ENCODE assay signal across 9 mouse cellular contexts in genomic region chr7:117380418-117381187, GRCm38 (mm10). TPM values are rescaled to one million over a fixed set of nuclear protein-coding genes. Genes with fewer than 3 reads are reported as not detected.
DNase-seq lines count a peak whose midpoint lies in the region; ATAC-seq and TF ChIP-seq lines count a peak whose summit lies in the region.
"Had no signal": no experiment of that assay in that cellular context is flagged by ENCODE, and none has a peak within 500 bp of the region (broad histone marks: within the 10 kb centered on the region; RNA-seq: fewer than 3 reads in every experiment).

Xylt1 (plus strand) TSS chr7:117380979.

- peak within 1 kb of the TSS; percentile 84 for H3K4me2 ChIP-seq in limb, embryonic 12.5 days
- H3K4me2 ChIP-seq in midbrain, embryonic 13.5 days (replicated peaks) = peak within 1 kb of the TSS; percentile 86

- H3K27me3 ChIP-seq in limb, embryonic 12.5 days = peaks cover 24% of the 10 kb centered on the region
- peaks cover 40% of the 10 kb centered on the region for H3K27me3 ChIP-seq in midbrain, embryonic 13.5 days
- H3K27me3 ChIP-seq in small intestine, adult 2 months (ENCODE audit: control insufficient read depth, insufficient read depth, low read length) = no peaks in the 10 kb centered on the region

- peak; percentile 95 for DNase-seq in adrenal gland, adult 2 months
- DNase-seq in embryo, embryonic 11.5 days (ENCODE audit: low read depth, low spot score) = peak; percentile 57
- DNase-seq in heart, adult 11 months = peak; percentile 99
- peak; percentile 80 for DNase-seq in kidney, adult 11 months
- no peak for DNase-seq in c-Kit-positive CD71-positive TER-119-positive erythroid progenitor cells, embryonic 14.5 days (ENCODE audit: low spot score)

- no peak for TF ChIP-seq CTCF in small intestine, adult 2 months (IDR thresholded peaks at IDR 0.05; ENCODE audit: extremely low read depth, insufficient read length, insufficient replicate concordance, low read depth, low read length)

- peak within 1 kb of the TSS; percentile 84 for H3K27ac ChIP-seq in limb, embryonic 12.5 days
- H3K27ac ChIP-seq in midbrain, embryonic 13.5 days = peak within 1 kb of the TSS; percentile 86
- H3K27ac ChIP-seq in small intestine, adult 2 months (ENCODE audit: insufficient read depth, low read depth, low read length) = no peak within 1 kb of the TSS; the same call in 1 of the 2 replicates

- WGBS in limb, embryonic 12.5 days = under 1% methylated on average over 58 of the region's 69 CpGs
- WGBS in midbrain, embryonic 13.5 days = under 1% methylated on average over 62 of the region's 69 CpGs
- WGBS in small intestine, adult 2 months = 1% methylated on average over 66 of the region's 69 CpGs

- peaks cover 18% of the 10 kb centered on the region for H3K4me1 ChIP-seq in limb, embryonic 12.5 days (replicated peaks)
- H3K4me1 ChIP-seq in midbrain, embryonic 13.5 days (replicated peaks) = peaks cover 29% of the 10 kb centered on the region
- H3K4me1 ChIP-seq in small intestine, adult 2 months (ENCODE audit: control insufficient read depth, insufficient read depth, insufficient read length, low read length) = peaks cover 8% of the 10 kb centered on the region; the same call in 1 of the 2 replicates

- peak within 1 kb of the TSS; percentile 82 for H3K4me3 ChIP-seq in limb, embryonic 12.5 days (replicated peaks)
- peak within 1 kb of the TSS; percentile 85 for H3K4me3 ChIP-seq in midbrain, embryonic 13.5 days (replicated peaks)
- peak within 1 kb of the TSS; percentile 88 for H3K4me3 ChIP-seq in small intestine, adult 2 months (ENCODE audit: low read depth, low read length)
- H3K4me3 ChIP-seq: myocyte had no signal

- H3K9ac ChIP-seq in limb, embryonic 12.5 days (replicated peaks) = peak within 1 kb of the TSS; percentile 85
- peak within 1 kb of the TSS; percentile 89 for H3K9ac ChIP-seq in midbrain, embryonic 13.5 days (replicated peaks)

- 0 out of 2 replicates have a peak, but pooled peaks have one; percentile 38 for TF ChIP-seq POLR2A in small intestine, adult 2 months (IDR thresholded peaks at IDR 0.05; ENCODE audit: low read depth, low read length)

- H3K36me3 ChIP-seq in limb, embryonic 12.5 days = no peaks in the 10 kb centered on the region
- H3K36me3 ChIP-seq in midbrain, embryonic 13.5 days = no peaks in the 10 kb centered on the region
- H3K36me3 ChIP-seq in small intestine, adult 2 months (ENCODE audit: control insufficient read depth, insufficient read depth, low read length) = no peaks in the 10 kb centered on the region

- H3K9me3 ChIP-seq in limb, embryonic 12.5 days = no peaks in the 10 kb centered on the region
- no peaks in the 10 kb centered on the region for H3K9me3 ChIP-seq in midbrain, embryonic 13.5 days

- peak; percentile 74 for ATAC-seq in limb, embryonic 12.5 days (ENCODE audit: insufficient number of reproducible peaks, insufficient read depth, low FRiP score, low TSS enrichment, low read depth)
- peak; percentile 83 for ATAC-seq in midbrain, embryonic 13.5 days

RNA-seq across cellular contexts. Expression of gene Xylt1, which starts in this region (rescaled TPM):
- total RNA-seq in adrenal gland, adult 2 months (2021) = 1 to 10 TPM; 6.3 to 8.2 TPM
- polyA plus RNA-seq in adrenal gland, adult 2 months (2012; rRNA removed) = 1.4 and 2.0 TPM in 2 replicates
- polyA plus RNA-seq in limb, embryonic 12.5 days (2016; fragmentation: Nextera tagmentation; extraction: Ambion mirVana) = 1.8 and 2.4 TPM in 2 replicates
- polyA plus RNA-seq in midbrain, embryonic 13.5 days (2015; fragmentation: Nextera tagmentation; extraction: Ambion mirVana) = 1.2 and 1.7 TPM in 2 replicates
- polyA plus RNA-seq in small intestine, adult 2 months (2012; rRNA removed) = 1.9 and 2.9 TPM in 2 replicates
- polyA plus RNA-seq: myocyte had no signal
